Mouse (Mus musculus): Measurements from ENCODE around the gene Trpc6. TPM values are rescaled to one million over a fixed set of nuclear protein-coding genes. Genes with fewer than 3 reads are reported as not detected.

Gene Trpc6
- polyA plus RNA-seq (2015; fragmentation: Nextera tagmentation; extraction: Ambion mirVana), result 2.6 and 2.9 TPM in 2 replicates

DNA sequence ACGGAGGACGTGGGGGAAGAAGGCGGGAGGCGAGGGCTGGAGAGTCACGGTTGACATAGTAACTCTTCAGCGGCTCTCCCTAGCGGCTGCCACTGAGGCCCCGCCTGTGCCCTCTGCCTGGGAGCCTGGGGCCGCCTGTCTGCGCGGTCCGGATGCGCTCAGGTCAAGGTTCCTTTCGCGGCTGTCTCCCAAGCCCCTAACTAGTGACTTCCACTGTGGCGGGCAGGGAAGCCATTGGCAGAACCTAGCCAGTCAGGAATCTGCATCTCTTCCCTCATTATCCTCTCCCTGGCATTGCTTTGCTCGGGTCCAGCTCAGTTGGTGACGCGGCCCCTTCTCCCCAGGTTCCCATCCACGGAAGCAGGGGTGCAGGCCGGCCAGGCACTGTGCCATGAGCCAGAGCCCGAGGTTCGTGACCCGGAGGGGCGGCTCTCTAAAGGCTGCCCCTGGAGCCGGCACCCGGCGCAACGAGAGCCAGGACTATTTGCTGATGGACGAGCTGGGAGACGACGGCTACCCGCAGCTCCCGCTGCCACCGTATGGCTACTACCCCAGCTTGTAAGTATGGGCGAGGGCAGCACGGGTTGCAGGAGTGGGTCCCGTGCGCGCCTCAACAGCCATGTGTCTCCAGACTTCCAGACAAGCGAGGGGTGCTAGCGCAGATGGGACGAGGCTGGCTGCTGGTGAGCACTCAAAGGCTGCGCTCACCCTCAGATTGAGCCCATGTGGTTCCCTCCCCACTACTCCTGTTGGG, at the start of gene Trpc6:
Gene Trpc6, plus strand, starts transcription at position 102 of the 754 bp plus-strand sequence.
- H3K4me1 ChIP-seq (ENCODE audit: control insufficient read depth, insufficient read depth, low read length), result no peaks in the 10 kb centered on the region
- peak within 1 kb of the TSS; percentile 91 for H3K4me2 ChIP-seq (ENCODE audit: low read depth, low read length)
- no peaks in the 10 kb centered on the region for H3K36me3 ChIP-seq (ENCODE audit: control insufficient read depth, insufficient read depth, low read length)
- ATAC-seq, result peak; percentile 96
- no peak within 1 kb of the TSS for H3K27ac ChIP-seq (ENCODE audit: low read length)
- peak within 1 kb of the TSS; percentile 67 for H3K9ac ChIP-seq (ENCODE audit: low read depth, low read length)
- H3K27me3 ChIP-seq (replicated peaks; ENCODE audit: control insufficient read depth, insufficient read depth, low read length), result no peaks in the 10 kb centered on the region
- no peaks in the 10 kb centered on the region for H3K9me3 ChIP-seq (ENCODE audit: control insufficient read depth, low read length)
- peak within 1 kb of the TSS; percentile 55 for H3K4me3 ChIP-seq (ENCODE audit: low read length)
- under 1% methylated on average over 44 of the region's 44 CpGs for WGBS

DNA sequence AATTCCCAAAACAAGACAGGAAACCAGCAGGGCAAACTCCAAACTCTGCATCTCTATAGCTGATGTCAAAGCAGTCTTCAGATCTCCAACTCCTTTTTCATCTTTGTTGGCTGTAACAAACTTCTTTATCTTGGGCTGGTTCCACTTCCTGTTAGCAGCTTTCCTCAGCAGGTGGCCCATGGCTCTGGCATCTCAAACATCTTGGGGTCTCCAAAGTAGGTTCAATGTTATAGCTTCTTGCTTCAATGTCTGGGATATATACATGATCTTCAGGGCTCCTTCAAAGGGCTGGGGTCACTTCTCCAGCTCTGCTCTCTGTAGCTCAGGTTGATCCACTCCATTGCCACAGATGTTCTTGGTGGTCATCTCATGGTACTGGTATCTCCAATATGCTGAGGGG, 23.0 kb upstream of the Trpc6 start:
- Histone ChIP-seq H3K4me1 (ENCODE audit: control insufficient read depth, insufficient read depth, low read length) (no peaks in the 10 kb centered on the region), H3K9me3 (ENCODE audit: control insufficient read depth, low read length) (no peaks in the 10 kb centered on the region), H3K27me3 (replicated peaks; ENCODE audit: control insufficient read depth, insufficient read depth, low read length) (no peaks in the 10 kb centered on the region), H3K4me2 (ENCODE audit: low read depth, low read length) (no peak overlapping the region), H3K27ac (ENCODE audit: low read length) (no peak overlapping the region), H3K4me3 (ENCODE audit: low read length) (no peak overlapping the region), H3K9ac (ENCODE audit: low read depth, low read length) (no peak overlapping the region), H3K36me3 (ENCODE audit: control insufficient read depth, insufficient read depth, low read length) (no peaks in the 10 kb centered on the region)
- ATAC-seq, result no peak

DNA sequence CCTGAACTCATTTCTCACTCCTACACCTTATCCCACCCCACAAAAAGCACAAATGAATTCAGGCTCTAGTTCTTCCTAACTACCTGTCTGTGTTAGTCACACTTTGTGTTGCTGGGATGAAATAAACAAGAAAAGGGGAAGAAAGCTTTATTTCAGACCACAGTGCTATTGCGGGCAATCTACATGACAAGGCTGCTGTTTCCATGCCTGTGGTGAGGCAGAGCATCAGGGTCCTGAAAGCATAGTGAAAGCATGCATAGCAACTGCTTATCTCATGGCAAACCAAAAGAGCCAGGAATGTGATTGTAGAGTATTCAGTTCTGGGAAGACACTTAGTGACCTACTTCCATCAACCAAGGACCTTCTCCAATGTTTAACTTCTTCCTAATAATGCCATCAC, 10.3 kb upstream of the Trpc6 start:
- Histone ChIP-seq H3K4me3 (ENCODE audit: low read length) (no peak overlapping the region), H3K9ac (ENCODE audit: low read depth, low read length) (no peak overlapping the region), H3K9me3 (ENCODE audit: control insufficient read depth, low read length) (no peaks in the 10 kb centered on the region), H3K4me1 (ENCODE audit: control insufficient read depth, insufficient read depth, low read length) (no peaks in the 10 kb centered on the region), H3K36me3 (ENCODE audit: control insufficient read depth, insufficient read depth, low read length) (no peaks in the 10 kb centered on the region), H3K4me2 (ENCODE audit: low read depth, low read length) (no peak overlapping the region), H3K27me3 (replicated peaks; ENCODE audit: control insufficient read depth, insufficient read depth, low read length) (no peaks in the 10 kb centered on the region), H3K27ac (ENCODE audit: low read length) (no peak overlapping the region)
- 92% methylated on average over 1 of the region's 1 CpGs for WGBS
- ATAC-seq, result no peak

DNA sequence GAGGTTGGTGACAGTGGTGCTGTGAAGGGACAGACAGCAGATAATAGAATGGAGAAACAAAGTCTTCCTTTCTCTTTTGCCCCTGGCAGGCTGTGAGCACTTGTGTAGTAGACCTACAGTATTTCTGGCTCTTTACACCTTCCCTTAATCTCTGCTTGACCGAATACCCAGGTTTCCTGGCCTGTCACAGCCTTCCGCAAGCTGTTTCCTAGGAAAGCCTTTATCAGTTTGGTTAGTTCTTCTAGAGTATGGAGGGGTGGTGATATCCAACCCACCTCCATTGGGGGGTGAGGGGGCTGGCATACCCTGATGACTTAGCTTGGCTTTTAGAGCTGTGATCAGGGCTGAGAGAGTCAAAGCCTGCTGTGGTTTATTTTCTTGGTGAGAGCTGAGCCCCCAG, 1.3 kb downstream of the Trpc6 start:
- no peak overlapping the region for H3K9ac ChIP-seq (ENCODE audit: low read depth, low read length)
- H3K4me3 ChIP-seq (ENCODE audit: low read length), result no peak overlapping the region
- no peak overlapping the region; the same call in 1 of the 2 replicates for H3K4me2 ChIP-seq (ENCODE audit: low read depth, low read length)
- no peak for ATAC-seq
- H3K27ac ChIP-seq (ENCODE audit: low read length), result no peak overlapping the region
- H3K27me3 ChIP-seq (replicated peaks; ENCODE audit: control insufficient read depth, insufficient read depth, low read length), result no peaks in the 10 kb centered on the region
- H3K4me1 ChIP-seq (ENCODE audit: control insufficient read depth, insufficient read depth, low read length), result no peaks in the 10 kb centered on the region
- WGBS, result 79% methylated on average over 2 of the region's 2 CpGs
- H3K36me3 ChIP-seq (ENCODE audit: control insufficient read depth, insufficient read depth, low read length), result no peaks in the 10 kb centered on the region
- no peaks in the 10 kb centered on the region for H3K9me3 ChIP-seq (ENCODE audit: control insufficient read depth, low read length)

DNA sequence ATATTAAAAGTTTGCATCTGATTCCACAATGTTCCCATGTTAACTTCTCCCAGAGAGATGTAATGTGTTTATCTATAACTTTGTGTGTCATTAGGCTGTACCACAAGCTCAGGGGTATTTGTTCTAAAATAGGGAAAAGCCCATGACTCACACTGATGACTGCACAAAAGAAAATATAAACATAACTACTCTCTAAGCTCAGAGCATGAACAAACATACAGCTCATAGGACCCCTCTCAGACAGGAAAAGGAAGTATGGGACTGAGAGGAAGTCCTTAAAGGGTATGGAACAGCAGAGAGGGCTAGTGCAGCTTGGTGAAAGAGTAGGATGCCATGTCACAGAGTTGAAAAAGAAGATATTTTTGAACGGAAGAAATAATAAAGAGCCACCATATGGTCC, 14.6 kb downstream of the Trpc6 start:
- H3K4me2 ChIP-seq (ENCODE audit: low read depth, low read length), result no peak overlapping the region
- H3K4me3 ChIP-seq (ENCODE audit: low read length), result no peak overlapping the region
- no peaks in the 10 kb centered on the region for H3K27me3 ChIP-seq (replicated peaks; ENCODE audit: control insufficient read depth, insufficient read depth, low read length)
- no peaks in the 10 kb centered on the region for H3K36me3 ChIP-seq (ENCODE audit: control insufficient read depth, insufficient read depth, low read length)
- H3K9ac ChIP-seq (ENCODE audit: low read depth, low read length), result no peak overlapping the region
- no peaks in the 10 kb centered on the region for H3K9me3 ChIP-seq (ENCODE audit: control insufficient read depth, low read length)
- H3K27ac ChIP-seq (ENCODE audit: low read length), result no peak overlapping the region
- no peaks in the 10 kb centered on the region for H3K4me1 ChIP-seq (ENCODE audit: control insufficient read depth, insufficient read depth, low read length)
- 58% methylated on average over 1 of the region's 1 CpGs for WGBS
- ATAC-seq, result peak; percentile 18; the same call in 1 of the 2 replicates

DNA sequence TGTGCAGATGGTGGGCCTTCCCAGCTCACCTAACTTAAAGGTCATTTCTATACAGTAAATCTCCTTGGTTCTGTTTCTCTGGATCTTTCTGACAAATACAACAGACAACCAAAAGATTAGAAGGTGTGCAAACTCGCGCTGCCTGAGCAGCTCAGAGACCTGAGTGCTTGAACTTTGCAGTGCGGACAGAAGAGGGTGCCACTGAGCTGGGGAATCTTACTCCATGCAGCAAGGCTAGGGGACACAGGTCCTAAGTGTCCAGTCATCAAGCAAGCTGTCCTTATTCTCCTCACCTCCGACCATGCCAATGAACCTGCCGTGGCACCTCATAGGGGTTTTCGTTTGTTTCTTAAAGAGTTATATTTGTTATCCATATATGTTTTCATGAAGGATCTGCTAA, 48.7 kb downstream of the Trpc6 start:
- 41% methylated on average over 6 of the region's 6 CpGs for WGBS
- no peak overlapping the region for H3K27ac ChIP-seq (ENCODE audit: low read length)
- no peak overlapping the region for H3K4me2 ChIP-seq (ENCODE audit: low read depth, low read length)
- ATAC-seq, result no peak
- H3K4me1 ChIP-seq (ENCODE audit: control insufficient read depth, insufficient read depth, low read length), result no peaks in the 10 kb centered on the region
- no peaks in the 10 kb centered on the region for H3K27me3 ChIP-seq (replicated peaks; ENCODE audit: control insufficient read depth, insufficient read depth, low read length)
- H3K36me3 ChIP-seq (ENCODE audit: control insufficient read depth, insufficient read depth, low read length), result no peaks in the 10 kb centered on the region
- H3K4me3 ChIP-seq (ENCODE audit: low read length), result no peak overlapping the region
- H3K9ac ChIP-seq (ENCODE audit: low read depth, low read length), result no peak overlapping the region
- H3K9me3 ChIP-seq (ENCODE audit: control insufficient read depth, low read length), result no peaks in the 10 kb centered on the region

DNA sequence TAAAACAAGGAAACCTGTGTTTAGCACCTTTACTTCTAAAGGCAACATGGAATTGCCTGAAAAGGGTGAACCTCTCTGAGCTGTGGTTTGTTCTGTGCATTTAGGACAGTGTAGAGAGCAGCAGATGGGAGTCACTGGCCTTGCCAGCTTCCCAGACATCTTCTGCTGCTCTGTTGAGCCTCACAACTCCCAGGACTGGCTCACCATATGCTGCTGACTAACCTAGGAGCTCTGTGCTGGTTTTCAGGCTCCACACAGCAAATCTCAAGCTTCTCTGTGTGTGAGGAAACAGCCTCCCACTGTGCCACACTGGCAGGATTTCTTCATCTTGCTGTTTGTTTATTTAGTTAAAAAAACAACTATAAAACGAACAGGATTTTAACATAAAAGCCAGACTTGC, 53.1 kb downstream of the Trpc6 start:
- H3K27ac ChIP-seq (ENCODE audit: low read length), result no peak overlapping the region
- H3K4me3 ChIP-seq (ENCODE audit: low read length), result no peak overlapping the region
- H3K9ac ChIP-seq (ENCODE audit: low read depth, low read length), result no peak overlapping the region
- no peaks in the 10 kb centered on the region for H3K36me3 ChIP-seq (ENCODE audit: control insufficient read depth, insufficient read depth, low read length)
- H3K4me1 ChIP-seq (ENCODE audit: control insufficient read depth, insufficient read depth, low read length), result no peaks in the 10 kb centered on the region
- H3K27me3 ChIP-seq (replicated peaks; ENCODE audit: control insufficient read depth, insufficient read depth, low read length), result no peaks in the 10 kb centered on the region
- no peak for ATAC-seq
- H3K9me3 ChIP-seq (ENCODE audit: control insufficient read depth, low read length), result no peaks in the 10 kb centered on the region
- H3K4me2 ChIP-seq (ENCODE audit: low read depth, low read length), result no peak overlapping the region
- WGBS, result 38% methylated on average over 1 of the region's 1 CpGs

DNA sequence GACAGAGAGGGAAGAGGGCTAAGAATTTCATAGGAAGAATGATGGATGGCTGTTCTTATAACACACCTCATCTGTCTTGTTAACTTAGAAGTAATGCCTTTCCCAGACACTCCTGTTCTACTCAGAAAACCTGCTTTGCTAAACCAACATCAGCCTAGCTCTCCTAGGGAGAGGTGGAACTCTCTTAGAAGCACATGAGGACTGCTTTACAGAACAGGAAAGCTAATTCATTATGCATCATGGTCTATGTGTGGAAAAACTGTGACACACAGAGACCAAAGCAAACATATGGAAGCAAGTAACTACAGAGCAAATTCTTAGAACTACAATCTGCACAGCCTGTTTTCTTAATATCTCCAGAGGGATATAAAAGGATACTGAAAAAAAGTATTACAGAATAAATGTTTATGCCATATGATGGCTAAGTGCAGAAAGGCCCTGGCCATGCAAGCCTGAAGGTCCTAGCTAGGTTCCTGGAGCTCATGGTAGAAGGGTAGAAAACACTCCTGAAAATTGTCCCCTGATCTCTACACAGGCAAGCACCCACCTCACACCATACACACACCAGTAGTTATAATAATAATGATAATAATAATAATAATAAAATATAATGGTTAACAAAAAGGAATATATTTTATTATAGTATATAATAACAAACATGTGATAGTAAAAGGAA, 63.0 kb downstream of the Trpc6 start:
- H3K9me3 ChIP-seq (ENCODE audit: control insufficient read depth, low read length), result no peaks in the 10 kb centered on the region
- no peaks in the 10 kb centered on the region for H3K27me3 ChIP-seq (replicated peaks; ENCODE audit: control insufficient read depth, insufficient read depth, low read length)
- H3K36me3 ChIP-seq (ENCODE audit: control insufficient read depth, insufficient read depth, low read length), result no peaks in the 10 kb centered on the region
- H3K4me1 ChIP-seq (ENCODE audit: control insufficient read depth, insufficient read depth, low read length), result no peaks in the 10 kb centered on the region
- no peak overlapping the region for H3K4me3 ChIP-seq (ENCODE audit: low read length)
- no peak overlapping the region for H3K4me2 ChIP-seq (ENCODE audit: low read depth, low read length)
- no peak for ATAC-seq
- H3K9ac ChIP-seq (ENCODE audit: low read depth, low read length), result no peak overlapping the region
- H3K27ac ChIP-seq (ENCODE audit: low read length), result no peak overlapping the region

DNA sequence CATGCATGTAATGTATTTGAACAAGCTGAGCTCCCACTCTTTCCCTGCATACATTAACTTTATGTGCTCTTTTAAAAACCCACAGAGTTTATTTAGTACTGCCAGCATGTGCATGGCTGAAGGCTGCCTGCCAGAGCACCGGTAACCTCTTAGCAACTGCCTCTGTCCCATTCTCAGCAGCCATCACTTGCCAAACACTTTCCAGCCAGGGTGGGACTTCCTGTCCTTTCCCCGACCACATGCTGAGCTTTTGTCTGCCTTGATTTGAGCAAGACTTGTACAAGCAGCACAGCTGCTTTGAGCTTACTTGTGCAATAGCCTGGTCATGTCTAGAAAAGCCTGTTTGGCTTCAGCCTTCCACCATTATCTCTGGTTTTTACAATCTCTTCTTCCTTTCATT, 90.4 kb downstream of the Trpc6 start:
- WGBS, result 49% methylated on average over 2 of the region's 2 CpGs
- H3K36me3 ChIP-seq (ENCODE audit: control insufficient read depth, insufficient read depth, low read length), result no peaks in the 10 kb centered on the region

More for the DNA sequence above, 90.4 kb downstream of the Trpc6 start:
- H3K4me2 ChIP-seq (ENCODE audit: low read depth, low read length), result no peak overlapping the region
- H3K27ac ChIP-seq (ENCODE audit: low read length), result no peak overlapping the region
- no peaks in the 10 kb centered on the region for H3K4me1 ChIP-seq (ENCODE audit: control insufficient read depth, insufficient read depth, low read length)
- no peak overlapping the region for H3K4me3 ChIP-seq (ENCODE audit: low read length)
- no peaks in the 10 kb centered on the region for H3K27me3 ChIP-seq (replicated peaks; ENCODE audit: control insufficient read depth, insufficient read depth, low read length)
- ATAC-seq, result no peak
- no peaks in the 10 kb centered on the region for H3K9me3 ChIP-seq (ENCODE audit: control insufficient read depth, low read length)
- no peak overlapping the region for H3K9ac ChIP-seq (ENCODE audit: low read depth, low read length)

Data from intestine, embryonic 16.5 days (tissue).